Mouse (Mus musculus) hindbrain, embryonic 11.5 days (tissue): ENCODE results near the gene Lpar3. TPM values are rescaled to one million over a fixed set of nuclear protein-coding genes. Genes with fewer than 3 reads are reported as not detected.
A peak's percentile ranks its signal among the peaks of the same experiment; 100 is the strongest.

Source experiments
- ATAC-seq: fragments of 200-750 bp; cut with Nextera tagmentation; 2 replicates; pipeline ENCODE4 v1.8.0; 2017; ENCODE audit warnings: mild to moderate bottlenecking, moderate TSS enrichment, moderate library complexity; ENCODE audit not compliant: low FRiP score
- DNase-seq: peaks from one replicate; pipeline ENCODE4 v3.0.0-alpha.2; 2015; ENCODE audit warnings: low spot score
- H3K27ac ChIP-seq: fragments of 300-500 bp; sonication (generic); 2 replicates; pipeline ENCODE4 v1.5.1; 2014; ENCODE audit warnings: mild to moderate bottlenecking, low read depth, low read length
- H3K27me3 ChIP-seq: fragments of 300-500 bp; sonication (generic); 2 replicates; pipeline ENCODE4 v1.6.1; 2014; ENCODE audit warnings: mild to moderate bottlenecking, low read length, moderate library complexity, mixed read lengths; ENCODE audit not compliant: control insufficient read depth, insufficient read depth
- H3K36me3 ChIP-seq: fragments of 300-500 bp; sonication (generic); 2 replicates; pipeline ENCODE4 v1.6.1; 2014; ENCODE audit warnings: mild to moderate bottlenecking, low read length, moderate library complexity, mixed read lengths; ENCODE audit not compliant: control insufficient read depth, insufficient read depth
- H3K4me1 ChIP-seq: fragments of 300-500 bp; sonication (generic); replicated peaks from 2 replicates; pipeline ENCODE4 v1.6.1; 2014; ENCODE audit warnings: low read length, mixed read lengths; ENCODE audit not compliant: control insufficient read depth, insufficient read depth
- H3K4me2 ChIP-seq: fragments of 300-500 bp; sonication (generic); replicated peaks from 2 replicates; pipeline ENCODE4 v1.6.1; 2014; ENCODE audit warnings: mild to moderate bottlenecking, low read depth, low read length
- H3K4me3 ChIP-seq: fragments of 300-500 bp; sonication (generic); 2 replicates; pipeline ENCODE4 v1.5.1; 2014; ENCODE audit warnings: low read depth, low read length
- H3K9ac ChIP-seq: fragments of 300-500 bp; sonication (generic); 2 replicates; pipeline ENCODE4 v1.6.1; 2014; ENCODE audit warnings: low read depth, low read length
- H3K9me3 ChIP-seq: fragments of 300-500 bp; sonication (generic); 2 replicates; pipeline ENCODE4 v1.6.1; 2016; ENCODE audit warnings: low read length; ENCODE audit not compliant: control insufficient read depth
- WGBS: fragments of 180-500 bp; shearing (Covaris S2); extraction: QIAGEN DNeasy Blood & Tissue Kit; methylation state at CpG from one replicate; pipeline ENCODE4 v1.1.7; 2014; 5-methylcytosine and 5-hydroxymethylcytosine counted together
- polyA plus RNA-seq: library from polyadenylated mRNA; unstranded; fragments of >200 nt; fragmentation: Nextera tagmentation; extraction: Ambion mirVana; gene quantifications from 2 replicates; pipeline ENCODE4 v1.2.1, GENCODE M21; 2014

Gene Lpar3
- polyA plus RNA-seq, 1 experiment from 2014 or later: 1.4 TPM

GRCm38 (mm10) chr3:146186033-146186432 lies 34.7 kb upstream of the Lpar3 start:
- no peak for ATAC-seq
- Histone ChIP-seq H3K9ac (no peak overlapping the region), H3K27ac (no peak overlapping the region), H3K4me2 (no peak overlapping the region), H3K27me3 (peaks cover 13% of the 10 kb centered on the region; the same call in 1 of the 2 replicates), H3K4me3 (no peak overlapping the region), H3K36me3 (no peaks in the 10 kb centered on the region), H3K4me1 (no peaks in the 10 kb centered on the region), H3K9me3 (no peaks in the 10 kb centered on the region)
- DNase-seq: no peak
- 85% methylated on average over 10 of the region's 10 CpGs for WGBS

DNA sequence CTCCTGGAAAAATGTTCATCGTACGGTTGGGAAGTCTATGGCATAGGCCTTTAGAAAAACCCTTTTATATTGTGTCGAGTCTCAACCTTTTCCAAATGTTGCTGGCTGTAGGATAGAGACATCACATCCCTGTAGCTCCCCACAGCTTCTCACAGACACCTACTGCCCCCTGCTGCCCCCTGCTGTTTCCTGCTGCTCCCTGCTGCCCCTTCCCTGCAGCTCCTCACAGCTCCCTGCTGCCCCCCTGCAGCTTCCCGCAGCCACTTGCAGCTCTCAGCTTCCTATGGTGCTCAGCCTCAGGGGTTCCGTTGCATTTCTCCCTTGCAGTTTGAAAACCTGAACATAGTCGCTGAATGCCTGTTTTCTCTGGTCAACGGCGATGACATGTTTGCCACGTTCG lies 30.8 kb upstream of the Lpar3 start:
- Histone ChIP-seq H3K4me3 (no peak overlapping the region), H3K27me3 (no peaks in the 10 kb centered on the region; the same call in 1 of the 2 replicates), H3K4me1 (no peaks in the 10 kb centered on the region), H3K9ac (no peak overlapping the region), H3K9me3 (no peaks in the 10 kb centered on the region), H3K27ac (no peak overlapping the region), H3K4me2 (no peak overlapping the region), H3K36me3 (no peaks in the 10 kb centered on the region)
- WGBS: 63% methylated on average over 10 of the region's 10 CpGs
- no peak for DNase-seq
- no peak for ATAC-seq

GRCm38 (mm10) chr3:146192507-146192906 lies 28.3 kb upstream of the Lpar3 start:
- Histone ChIP-seq H3K4me2 (no peak overlapping the region), H3K27me3 (peaks cover 2% of the 10 kb centered on the region; the same call in 1 of the 2 replicates), H3K9ac (no peak overlapping the region), H3K4me1 (no peaks in the 10 kb centered on the region), H3K9me3 (no peaks in the 10 kb centered on the region), H3K36me3 (no peaks in the 10 kb centered on the region), H3K27ac (no peak overlapping the region), H3K4me3 (no peak overlapping the region)
- ATAC-seq (no peak), DNase-seq (no peak)
- WGBS: 78% methylated on average over 1 of the region's 1 CpGs

DNA sequence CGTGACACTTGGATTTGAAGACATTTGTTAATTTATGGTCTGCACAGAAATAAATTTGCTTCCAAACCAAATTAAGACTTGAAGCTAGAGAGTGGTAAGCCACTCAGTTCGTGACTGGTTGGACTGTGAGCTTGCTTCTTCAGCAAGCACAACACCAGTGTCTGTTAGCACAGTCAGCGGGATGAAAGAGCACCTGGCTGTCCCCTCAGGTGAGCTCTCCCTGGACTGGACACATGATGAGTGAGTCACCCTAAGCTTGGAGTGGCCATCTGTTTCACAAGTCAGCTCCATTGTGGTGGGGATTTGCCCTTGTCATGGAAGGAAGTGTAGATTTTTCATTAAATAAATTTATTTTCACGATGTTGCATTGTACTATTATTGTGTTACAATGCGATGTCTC lies 25.6 kb upstream of the Lpar3 start:
- Histone ChIP-seq H3K9me3 (no peaks in the 10 kb centered on the region), H3K9ac (no peak overlapping the region), H3K4me2 (no peak overlapping the region), H3K36me3 (no peaks in the 10 kb centered on the region), H3K27ac (no peak overlapping the region), H3K4me1 (no peaks in the 10 kb centered on the region), H3K27me3 (0 out of 2 replicates have a peak, but pooled peaks cover 2% of the 10 kb centered on the region), H3K4me3 (no peak overlapping the region)
- ATAC-seq: no peak
- WGBS: 89% methylated on average over 5 of the region's 5 CpGs
- no peak for DNase-seq

DNA sequence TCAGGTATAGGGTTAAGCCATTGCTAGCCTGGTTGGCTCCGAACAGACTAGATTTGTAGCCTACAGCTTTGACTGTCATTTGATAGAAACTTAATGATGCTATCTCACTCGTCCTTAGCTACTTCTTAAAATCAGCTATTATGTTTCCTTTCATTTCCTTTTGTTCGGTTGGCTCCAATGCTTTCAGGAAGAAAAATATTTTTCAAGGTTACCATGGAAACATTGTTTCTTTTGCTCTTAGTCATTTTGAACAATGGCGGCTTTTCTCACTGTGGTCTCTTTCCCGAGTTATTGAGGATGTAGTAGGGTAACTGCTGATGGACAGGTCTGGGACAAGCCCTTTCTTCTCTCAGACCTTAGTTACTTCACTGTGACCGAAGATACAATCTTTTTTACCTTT lies 24.5 kb upstream of the Lpar3 start:
- Histone ChIP-seq H3K27ac (no peak overlapping the region), H3K9me3 (no peaks in the 10 kb centered on the region), H3K4me3 (no peak overlapping the region), H3K27me3 (0 out of 2 replicates have a peak, but pooled peaks cover 2% of the 10 kb centered on the region), H3K9ac (no peak overlapping the region), H3K4me2 (no peak overlapping the region), H3K4me1 (no peaks in the 10 kb centered on the region), H3K36me3 (no peaks in the 10 kb centered on the region)
- DNase-seq: no peak
- 40% methylated on average over 6 of the region's 6 CpGs for WGBS
- ATAC-seq: no peak

GRCm38 (mm10) chr3:146196780-146197743 lies 23.7 kb upstream of the Lpar3 start:
- ATAC-seq: no peak
- no peak overlapping the region for H3K9ac ChIP-seq
- 79% methylated on average over 17 of the region's 17 CpGs for WGBS
- no peaks in the 10 kb centered on the region for H3K9me3 ChIP-seq
- no peaks in the 10 kb centered on the region for H3K4me1 ChIP-seq
- H3K4me3 ChIP-seq: no peak overlapping the region
- no peak for DNase-seq
- H3K27ac ChIP-seq: no peak overlapping the region
- no peaks in the 10 kb centered on the region for H3K36me3 ChIP-seq
- H3K4me2 ChIP-seq: no peak overlapping the region
- H3K27me3 ChIP-seq: 0 out of 2 replicates have a peak, but pooled peaks cover 2% of the 10 kb centered on the region

DNA sequence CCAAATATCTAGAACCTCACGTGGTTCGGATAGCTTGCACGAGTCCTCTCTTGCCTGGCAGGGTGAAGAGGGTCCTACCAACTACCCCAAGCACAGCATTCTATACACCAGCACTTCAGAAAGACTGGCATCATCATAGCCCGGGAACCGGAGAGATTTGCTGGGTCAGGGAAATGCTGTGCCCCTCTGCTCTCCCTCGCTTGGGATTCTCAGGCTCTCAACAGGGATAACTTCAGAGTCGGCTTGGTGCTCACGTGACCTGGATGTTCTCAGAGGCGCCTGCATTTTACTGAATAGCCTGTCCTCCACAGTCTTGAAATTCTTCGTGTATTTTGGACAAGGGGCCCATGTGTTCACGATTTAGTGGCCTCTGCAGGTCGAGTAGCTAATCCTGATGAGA lies 23.0 kb upstream of the Lpar3 start:
- H3K27ac ChIP-seq: no peak overlapping the region
- 0 out of 2 replicates have a peak, but pooled peaks cover 2% of the 10 kb centered on the region for H3K27me3 ChIP-seq
- WGBS: 90% methylated on average over 12 of the region's 12 CpGs
- H3K4me2 ChIP-seq: no peak overlapping the region
- no peaks in the 10 kb centered on the region for H3K9me3 ChIP-seq
- no peak overlapping the region for H3K9ac ChIP-seq
- DNase-seq: no peak
- H3K4me1 ChIP-seq: no peaks in the 10 kb centered on the region
- no peak for ATAC-seq
- H3K4me3 ChIP-seq: no peak overlapping the region
- H3K36me3 ChIP-seq: no peaks in the 10 kb centered on the region

GRCm38 (mm10) chr3:146198803-146199481 lies 21.8 kb upstream of the Lpar3 start:
- Histone ChIP-seq H3K4me3 (no peak overlapping the region), H3K9ac (no peak overlapping the region), H3K4me2 (no peak overlapping the region), H3K36me3 (no peaks in the 10 kb centered on the region), H3K27ac (no peak overlapping the region), H3K4me1 (no peaks in the 10 kb centered on the region), H3K9me3 (no peaks in the 10 kb centered on the region), H3K27me3 (0 out of 2 replicates have a peak, but pooled peaks cover 2% of the 10 kb centered on the region)
- DNase-seq (no peak), ATAC-seq (peak; percentile 90)
- WGBS: 70% methylated on average over 11 of the region's 11 CpGs
